Mouse (Mus musculus): ENCODE results near the gene Ankrd12.

DNA sequence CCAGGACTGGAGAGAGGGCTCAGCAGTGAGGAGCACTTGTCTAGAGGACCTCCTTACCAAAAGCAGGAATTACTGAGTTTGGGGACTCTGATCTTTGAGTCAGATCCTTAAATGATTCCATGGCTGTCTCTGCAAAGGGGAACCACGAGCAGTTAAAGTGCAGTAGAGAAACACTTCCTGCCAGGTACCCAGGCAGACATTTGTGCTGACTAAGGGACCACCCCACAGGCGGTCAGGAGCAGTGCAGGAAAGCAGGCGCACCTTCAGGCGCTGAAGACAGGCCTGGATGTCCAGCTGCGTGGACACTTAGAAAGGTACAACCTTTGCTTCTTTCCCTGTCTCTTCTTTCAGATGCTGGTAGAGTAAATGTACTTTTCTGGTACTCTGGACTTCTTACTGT is 28.7 kb downstream of the Ankrd12 start:
- TF ChIP-seq GABPA (IDR thresholded peaks at IDR 0.05; ENCODE audit: low read depth, low read length) (no peak), CTCF (IDR thresholded peaks at IDR 0.05 in 2 of 3, conservative IDR thresholded peaks at IDR 0.05 in 1 of 3; ENCODE audit: control insufficient read depth in 1 of 3, insufficient read depth in 1 of 3, low read depth in 2 of 3, low read length in 3 of 3, poor library complexity in 1 of 3, severe bottlenecking in 1 of 3) (no peak), ETS1 (IDR thresholded peaks at IDR 0.05; ENCODE audit: low read depth, low read length) (no peak), TCF12 (IDR thresholded peaks at IDR 0.05; ENCODE audit: low read depth, low read length) (no peak), USF1 (IDR thresholded peaks at IDR 0.05; ENCODE audit: low read depth, low read length) (no peak), POLR2A (IDR thresholded peaks at IDR 0.05; ENCODE audit: control insufficient read depth in 1 of 2, insufficient read depth in 1 of 2, low read depth in 1 of 2, low read length in 2 of 2, poor library complexity in 1 of 2) (no peak)
